Mouse (Mus musculus) thymus, adult 2 months (tissue): ENCODE results near the gene Gm5148.

Experiments
- CTCF ChIP-seq: fragments of 200-500 bp; IDR thresholded peaks from 2 replicates; pipeline ENCODE4 v1.5.1; 2012; ENCODE audit warnings: mild to moderate bottlenecking, control low read depth, low read length, moderate library complexity, borderline replicate concordance; ENCODE audit not compliant: control insufficient read depth, poor library complexity, insufficient read depth; ENCODE audit errors: extremely low read depth
- POLR2A ChIP-seq: fragments of 200-500 bp; IDR thresholded peaks from 2 replicates; pipeline ENCODE4 v1.6.1; 2012; ENCODE audit warnings: mild to moderate bottlenecking, low read length, control low read depth, moderate library complexity; ENCODE audit not compliant: control insufficient read depth, poor library complexity, insufficient read depth; ENCODE audit errors: extremely low read depth

DNA sequence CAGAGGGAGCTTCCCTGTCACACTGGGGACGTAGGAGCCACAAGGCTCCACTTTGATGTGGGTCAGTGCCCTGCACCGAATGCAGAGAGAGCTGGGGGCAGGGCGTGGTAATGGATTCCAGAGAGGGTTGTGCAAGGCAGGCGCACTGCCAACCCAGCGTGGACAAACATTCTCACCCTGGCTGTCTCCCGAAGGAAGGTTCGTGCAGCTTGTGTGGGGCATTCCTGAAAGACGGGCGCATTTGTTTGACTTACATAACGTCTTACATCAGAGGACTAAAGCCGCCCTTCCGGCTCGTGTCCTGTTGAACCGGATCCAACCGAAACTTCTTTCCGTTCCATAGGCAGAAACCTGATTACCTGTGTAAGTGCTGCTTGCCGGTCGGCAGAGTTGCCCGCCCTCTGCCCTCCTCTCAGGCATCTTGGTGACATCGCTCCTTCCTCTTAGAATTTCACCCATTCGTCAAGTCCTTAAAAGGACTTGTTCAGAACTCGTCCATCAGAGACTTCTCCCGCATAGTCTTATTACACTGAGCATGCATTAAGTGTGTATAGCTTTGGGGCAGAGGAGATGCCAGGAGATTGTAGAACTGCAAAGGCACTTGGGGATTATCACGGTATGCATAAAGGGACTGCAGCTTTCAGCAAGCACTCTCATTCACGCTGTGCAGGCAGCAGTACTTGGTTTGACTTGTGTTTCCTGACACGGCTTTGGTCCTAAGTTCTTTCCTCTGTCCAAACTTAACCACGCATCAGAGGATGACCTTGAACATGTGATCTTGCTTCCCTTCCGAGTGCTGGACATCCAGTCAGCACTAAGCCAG lies 36.9 kb downstream of the Gm5148 start:
- TF ChIP-seq CTCF (no peak), POLR2A (no peak)
